Mouse (Mus musculus) hindbrain, embryonic 10.5 days (tissue): ENCODE data around the gene Olfr1495. TPM values are rescaled to one million over a fixed set of nuclear protein-coding genes. Genes with fewer than 3 reads are reported as not detected.

Experiments
- polyA plus RNA-seq: library from polyadenylated mRNA; unstranded; fragments of >200 nt; fragmentation: Nextera tagmentation; extraction: Ambion mirVana; gene quantifications from 2 replicates; pipeline ENCODE4 v1.2.1, GENCODE M21; 2016

Olfr1495 gene
- polyA plus RNA-seq, 1 experiment from 2014 or later = not detected

Other genes with a start within 250 kb of the Olfr1495 start
- not detected in 2 replicates for gene Olfr1480, start 236.7 kb upstream of the Olfr1495 start, polyA plus RNA-seq
- gene Olfr1484, start 181.1 kb upstream of the Olfr1495 start, polyA plus RNA-seq = not detected in 2 replicates
- gene Olfr1487, start 147.2 kb upstream of the Olfr1495 start, polyA plus RNA-seq = not detected in 2 replicates
- gene Olfr1489, start 133.0 kb upstream of the Olfr1495 start, polyA plus RNA-seq = not detected in 2 replicates
- not detected in 2 replicates for gene Olfr1490, start 113.5 kb upstream of the Olfr1495 start, polyA plus RNA-seq
- gene Olfr1491, start 67.3 kb upstream of the Olfr1495 start, polyA plus RNA-seq = not detected in 2 replicates
- gene Olfr1493-ps1, start 41.3 kb upstream of the Olfr1495 start, polyA plus RNA-seq = not detected in 2 replicates
- gene Olfr1494, start 24.9 kb upstream of the Olfr1495 start, polyA plus RNA-seq = not detected in 2 replicates
- not detected in 2 replicates for gene Olfr1496, start 13.3 kb downstream of the Olfr1495 start, polyA plus RNA-seq
- not detected in 2 replicates for gene Olfr1497, start 33.6 kb downstream of the Olfr1495 start, polyA plus RNA-seq
- gene Olfr1499, start 54.8 kb downstream of the Olfr1495 start, polyA plus RNA-seq = not detected in 2 replicates
- not detected in 2 replicates for gene Olfr1500, start 65.9 kb downstream of the Olfr1495 start, polyA plus RNA-seq
- not detected in 2 replicates for gene Olfr1501, start 86.1 kb downstream of the Olfr1495 start, polyA plus RNA-seq
- not detected in 2 replicates for gene Olfr1502, start 97.2 kb downstream of the Olfr1495 start, polyA plus RNA-seq
- not detected in 2 replicates for gene Olfr1504, start 133.3 kb downstream of the Olfr1495 start, polyA plus RNA-seq
- not detected in 2 replicates for gene Olfr1505, start 148.9 kb downstream of the Olfr1495 start, polyA plus RNA-seq